ENCODE assay signal across 8 mouse cellular contexts in the genomic region with DNA sequence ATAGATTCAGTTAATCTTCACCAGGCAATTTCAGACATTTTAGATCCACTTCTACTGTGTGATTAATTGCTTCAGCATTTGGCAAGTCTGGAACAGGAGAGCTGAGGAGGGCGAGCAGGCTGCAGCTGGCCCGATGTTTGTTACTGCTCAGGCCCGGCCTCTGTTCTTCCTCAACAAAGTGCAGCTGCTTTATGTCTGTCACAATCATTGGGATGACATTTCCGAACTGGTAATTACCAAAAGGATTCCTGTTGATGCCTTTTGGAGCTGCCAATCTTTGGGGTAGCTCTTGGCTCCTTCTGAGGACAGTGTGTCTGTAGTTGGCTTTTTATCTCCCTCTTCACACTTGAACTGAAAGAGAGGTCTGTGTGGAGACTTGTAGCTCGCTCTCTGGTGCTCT.
DNase-seq lines count a peak whose midpoint lies in the region; ATAC-seq and TF ChIP-seq lines count a peak whose summit lies in the region.

No protein-coding gene starts in this region.

- no peak overlapping the region for H3K4me2 ChIP-seq in hindbrain, embryonic 11.5 days (replicated peaks; ENCODE audit: low read depth, low read length)
- no peak overlapping the region for H3K4me2 ChIP-seq in hindbrain, embryonic 12.5 days (replicated peaks)
- H3K4me2 ChIP-seq in forebrain, embryonic 16.5 days (ENCODE audit: low read length), result no peak overlapping the region
- H3K4me2 ChIP-seq in hindbrain, postnatal 0 days (ENCODE audit: low read depth, low read length), result no peak overlapping the region

- H3K9me3 ChIP-seq in hindbrain, embryonic 11.5 days (ENCODE audit: control insufficient read depth, low read length), result no peaks in the 10 kb centered on the region
- no peaks in the 10 kb centered on the region for H3K9me3 ChIP-seq in hindbrain, embryonic 12.5 days (replicated peaks)
- H3K9me3 ChIP-seq in forebrain, embryonic 16.5 days (ENCODE audit: control insufficient read depth, low read length), result no peaks in the 10 kb centered on the region
- no peaks in the 10 kb centered on the region for H3K9me3 ChIP-seq in hindbrain, postnatal 0 days (ENCODE audit: low read length)

- H3K4me3 ChIP-seq in hindbrain, embryonic 11.5 days (ENCODE audit: low read depth, low read length), result no peak overlapping the region
- no peak overlapping the region for H3K4me3 ChIP-seq in hindbrain, embryonic 12.5 days
- no peak overlapping the region for H3K4me3 ChIP-seq in forebrain, embryonic 16.5 days (replicated peaks; ENCODE audit: low read length)
- no peak overlapping the region for H3K4me3 ChIP-seq in hindbrain, postnatal 0 days (ENCODE audit: low read length)

- ATAC-seq in hindbrain, embryonic 11.5 days (ENCODE audit: low FRiP score), result no peak
- ATAC-seq in hindbrain, embryonic 12.5 days (ENCODE audit: low FRiP score), result no peak
- ATAC-seq in forebrain, embryonic 16.5 days, result peak; percentile 68
- ATAC-seq in hindbrain, postnatal 0 days, result no peak

- TF ChIP-seq CTCF in hindbrain, postnatal 0 days (IDR thresholded peaks at IDR 0.05; ENCODE audit: low read depth), result no peak

- H3K27ac ChIP-seq in hindbrain, embryonic 11.5 days (ENCODE audit: low read depth, low read length), result no peak overlapping the region
- no peak overlapping the region for H3K27ac ChIP-seq in hindbrain, embryonic 12.5 days
- 0 out of 2 replicates have a peak overlapping the region, but pooled peaks have one; percentile 13 for H3K27ac ChIP-seq in forebrain, embryonic 16.5 days (ENCODE audit: low read length)
- no peak overlapping the region for H3K27ac ChIP-seq in hindbrain, postnatal 0 days

- no peaks in the 10 kb centered on the region for H3K36me3 ChIP-seq in hindbrain, embryonic 11.5 days (ENCODE audit: control insufficient read depth, insufficient read depth, low read length)
- no peaks in the 10 kb centered on the region for H3K36me3 ChIP-seq in hindbrain, embryonic 12.5 days
- H3K36me3 ChIP-seq in forebrain, embryonic 16.5 days (ENCODE audit: control insufficient read depth, insufficient read depth), result no peaks in the 10 kb centered on the region
- no peaks in the 10 kb centered on the region for H3K36me3 ChIP-seq in hindbrain, postnatal 0 days (ENCODE audit: insufficient read depth, low read length)

- no peaks in the 10 kb centered on the region for H3K4me1 ChIP-seq in hindbrain, embryonic 11.5 days (replicated peaks; ENCODE audit: control insufficient read depth, insufficient read depth, low read length)
- 0 out of 2 replicates have a peak, but pooled peaks cover 3% of the 10 kb centered on the region for H3K4me1 ChIP-seq in hindbrain, embryonic 12.5 days
- peaks cover 9% of the 10 kb centered on the region for H3K4me1 ChIP-seq in forebrain, embryonic 16.5 days (replicated peaks; ENCODE audit: control insufficient read depth, insufficient read depth, low read length)
- H3K4me1 ChIP-seq in hindbrain, postnatal 0 days (ENCODE audit: insufficient read depth, low read length), result no peaks in the 10 kb centered on the region

- peak; percentile 10 for DNase-seq in hindbrain, embryonic 11.5 days (ENCODE audit: low spot score)
- peak; percentile 76 for DNase-seq in MN1 (ENCODE audit: low spot score)
- DNase-seq in hindbrain, postnatal 0 days (ENCODE audit: low spot score), result peak; percentile 4
- DNase-seq in spleen, postnatal 14 days (ENCODE audit: low spot score in 2 of 2), result no peak
- no peak for DNase-seq in left cerebral cortex, adult 11 months (ENCODE audit: low spot score)
- DNase-seq in thymus, postnatal 36 days, result no peak

- H3K27me3 ChIP-seq in hindbrain, embryonic 11.5 days (ENCODE audit: control insufficient read depth, insufficient read depth, low read length), result no peaks in the 10 kb centered on the region
- H3K27me3 ChIP-seq in hindbrain, embryonic 12.5 days, result no peaks in the 10 kb centered on the region
- H3K27me3 ChIP-seq in forebrain, embryonic 16.5 days (replicated peaks; ENCODE audit: control insufficient read depth, insufficient read depth, low read length), result no peaks in the 10 kb centered on the region
- H3K27me3 ChIP-seq in hindbrain, postnatal 0 days (ENCODE audit: insufficient read depth, low read length), result no peaks in the 10 kb centered on the region

- 51% methylated on average over 5 of the region's 5 CpGs for WGBS in hindbrain, embryonic 11.5 days
- whole genome bisulfite sequencing in hindbrain, embryonic 12.5 days, result 47% methylated on average over 5 of the region's 5 CpGs
- WGBS in forebrain, embryonic 16.5 days, result 46% methylated on average over 5 of the region's 5 CpGs
- WGBS in hindbrain, postnatal 0 days, result 40% methylated on average over 5 of the region's 5 CpGs

- H3K9ac ChIP-seq in hindbrain, embryonic 11.5 days (ENCODE audit: low read depth, low read length), result no peak overlapping the region
- no peak overlapping the region for H3K9ac ChIP-seq in hindbrain, embryonic 12.5 days
- no peak overlapping the region for H3K9ac ChIP-seq in forebrain, embryonic 16.5 days (replicated peaks; ENCODE audit: low read depth, low read length)
- no peak overlapping the region for H3K9ac ChIP-seq in hindbrain, postnatal 0 days (replicated peaks; ENCODE audit: low read length)

Comparison
In these comparisons a context has a peak if more than half of its experiments do, and no peak if none do; other contexts are left out.
1. DNase-seq: peak in hindbrain, embryonic 11.5 days (single experiment), MN1 (single experiment) and hindbrain, postnatal 0 days (single experiment); none in spleen, postnatal 14 days (0 of 2), left cerebral cortex, adult 11 months (single experiment) and thymus, postnatal 36 days (0 of 2).